Mouse (Mus musculus) c-Kit-positive CD71-positive TER-119-positive erythroid progenitor cells, embryonic 14.5 days (primary cell): ENCODE results near the gene 1700113H08Rik.
A peak's percentile ranks its signal among the peaks of the same experiment; 100 is the strongest.

Experiments used
- DNase-seq: peaks from one replicate; pipeline ENCODE4 v3.0.0-alpha.2; 2013; ENCODE audit warnings: low spot score

Gene 1700113H08Rik

GRCm38 (mm10) chr10:87057500-87058250, at the start of gene 1700113H08Rik:
1700113H08Rik (plus strand) TSS chr10:87058045.
- DNase-seq = no peak

GRCm38 (mm10) chr10:87008215-87008499, 49.7 kb upstream of the 1700113H08Rik start:
- DNase-seq = no peak

- DNase-seq = no peak
Observed at GRCm38 (mm10) chr10:87012087-87012486, 45.8 kb upstream of the 1700113H08Rik start.

GRCm38 (mm10) chr10:87014391-87014965, 43.4 kb upstream of the 1700113H08Rik start:
- DNase-seq = no peak

GRCm38 (mm10) chr10:87015403-87015802, 42.4 kb upstream of the 1700113H08Rik start:
- no peak for DNase-seq

- no peak for DNase-seq
Observed at GRCm38 (mm10) chr10:87016151-87016692, 41.6 kb upstream of the 1700113H08Rik start.

- no peak for DNase-seq
Observed at GRCm38 (mm10) chr10:87018876-87019275, 39.0 kb upstream of the 1700113H08Rik start.

GRCm38 (mm10) chr10:87020711-87021110, 37.1 kb upstream of the 1700113H08Rik start:
- no peak for DNase-seq

- peak; percentile 44 for DNase-seq
Observed at GRCm38 (mm10) chr10:87024884-87025283, 33.0 kb upstream of the 1700113H08Rik start.

- no peak for DNase-seq
Observed at GRCm38 (mm10) chr10:87032768-87033167, 25.1 kb upstream of the 1700113H08Rik start.

GRCm38 (mm10) chr10:87035866-87036265, 22.0 kb upstream of the 1700113H08Rik start:
- no peak for DNase-seq

GRCm38 (mm10) chr10:87036271-87036703, 21.6 kb upstream of the 1700113H08Rik start:
- no peak for DNase-seq

GRCm38 (mm10) chr10:87037062-87037461, 20.8 kb upstream of the 1700113H08Rik start:
- no peak for DNase-seq

GRCm38 (mm10) chr10:87039340-87039739, 18.5 kb upstream of the 1700113H08Rik start:
- no peak for DNase-seq

- no peak for DNase-seq
Observed at GRCm38 (mm10) chr10:87039800-87040199, 18.0 kb upstream of the 1700113H08Rik start.

GRCm38 (mm10) chr10:87041265-87041664, 16.6 kb upstream of the 1700113H08Rik start:
- DNase-seq = no peak

- no peak for DNase-seq
Observed at GRCm38 (mm10) chr10:87045273-87045672, 12.6 kb upstream of the 1700113H08Rik start.

- no peak for DNase-seq
Observed at GRCm38 (mm10) chr10:87046469-87046868, 11.4 kb upstream of the 1700113H08Rik start.

- no peak for DNase-seq
Observed at GRCm38 (mm10) chr10:87046931-87047468, 10.8 kb upstream of the 1700113H08Rik start.

- DNase-seq = no peak
Observed at GRCm38 (mm10) chr10:87049179-87049578, 8.7 kb upstream of the 1700113H08Rik start.

- DNase-seq = no peak
Observed at GRCm38 (mm10) chr10:87051714-87052113, 6.1 kb upstream of the 1700113H08Rik start.

GRCm38 (mm10) chr10:87058251-87058925, 543 bp downstream of the 1700113H08Rik start:
- no peak for DNase-seq

- DNase-seq = no peak
Observed at GRCm38 (mm10) chr10:87058926-87059325, 1.1 kb downstream of the 1700113H08Rik start.
